Mouse (Mus musculus) testis, adult 2 months (tissue): Measurements from ENCODE around the gene Proser2.

Experiments
- CTCF ChIP-seq: fragments of 200-500 bp; IDR thresholded peaks from 2 replicates; pipeline ENCODE4 v1.5.1; 2012; ENCODE audit warnings: low read depth, mild to moderate bottlenecking, inconsistent platforms, low read length, moderate library complexity; ENCODE audit not compliant: control insufficient read depth, insufficient read depth, insufficient replicate concordance
- POLR2A ChIP-seq: fragments of 200-500 bp; IDR thresholded peaks from 2 replicates; pipeline ENCODE4 v1.6.1; 2012; ENCODE audit warnings: low read depth, mild to moderate bottlenecking, inconsistent platforms, low read length, moderate library complexity; ENCODE audit not compliant: control insufficient read depth

GRCm38 (mm10) chr2:6113792-6114191 is 16.2 kb downstream of the Proser2 start:
- no peak for TF ChIP-seq CTCF
- no peak for TF ChIP-seq POLR2A
